Mouse (Mus musculus): Measurements from ENCODE around the gene Reg3d. TPM values are rescaled to one million over a fixed set of nuclear protein-coding genes. Genes with fewer than 3 reads are reported as not detected.

Reg3d gene
- not detected for polyA plus RNA-seq (2017; shearing (Covaris generic))

DNA sequence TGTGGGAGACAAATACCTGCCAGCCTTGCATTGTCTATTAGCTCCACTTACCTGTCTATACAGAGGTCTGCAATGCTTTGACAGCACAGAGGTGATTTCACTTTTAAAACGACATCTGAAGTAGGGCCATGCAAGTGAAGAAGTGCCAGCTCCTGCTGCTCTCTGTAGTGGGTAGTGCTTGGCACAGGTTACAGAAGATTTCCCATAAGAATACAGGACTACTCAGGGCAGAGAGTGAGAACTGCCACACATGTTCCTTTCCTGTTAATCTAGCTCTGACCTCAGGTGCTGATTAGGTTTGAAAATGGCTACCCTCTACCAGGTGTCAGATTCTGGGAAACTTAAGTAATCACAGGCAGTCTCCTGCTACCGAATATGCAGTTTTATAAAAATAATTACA, at the start of gene Reg3d:
TSS of gene Reg3d (minus strand) at position 101 of the 400 bp plus-strand sequence.

DNA sequence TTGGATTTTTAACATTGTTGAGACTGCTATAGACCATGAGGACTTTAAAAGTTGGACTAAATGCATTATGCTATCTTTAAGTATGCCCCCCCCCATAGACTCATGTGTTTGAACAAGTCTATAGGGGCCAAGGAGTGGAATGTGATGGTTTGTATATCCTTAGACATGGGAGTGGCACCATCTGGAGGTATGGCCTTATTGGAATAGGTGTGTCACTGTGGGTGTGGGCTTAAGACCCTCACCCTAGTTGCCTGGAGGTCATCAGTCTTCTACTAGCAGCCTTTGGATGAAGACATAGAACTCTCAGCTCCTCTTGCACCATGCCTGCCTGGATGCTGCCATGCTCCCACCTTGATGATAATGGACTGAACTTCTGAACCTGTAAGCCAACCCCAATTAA, 43.7 kb upstream of the Reg3d start, which contains the start of gene Reg1:
TSS of gene Reg1 (plus strand) at position 301 of the 400 bp plus-strand sequence.

DNA sequence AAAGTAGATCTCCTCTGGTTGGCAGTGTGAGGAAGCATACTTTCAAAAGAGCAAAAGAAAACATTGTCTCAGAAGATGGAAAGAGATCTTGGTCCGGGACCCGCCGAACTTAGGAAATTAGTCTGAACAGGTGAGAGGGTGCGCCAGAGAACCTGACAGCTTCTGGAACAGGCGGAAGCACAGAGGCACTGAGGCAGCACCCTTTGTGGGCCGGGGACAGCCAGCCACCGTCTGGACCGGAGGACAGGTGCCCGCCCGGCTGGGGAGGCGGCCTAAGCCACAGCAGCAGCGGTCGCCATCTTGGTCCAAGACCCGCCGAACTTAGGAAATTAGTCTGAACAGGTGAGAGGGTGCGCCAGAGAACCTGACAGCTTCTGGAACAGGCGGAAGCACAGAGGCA, 16.7 kb upstream of the Reg3d start, which contains the start of gene Reg2:
TSS of gene Reg2 (plus strand) at position 301 of the 400 bp plus-strand sequence.

GRCm38 (mm10) chr6:78380409-78380808, 1.7 kb upstream of the Reg3d start, which contains the start of gene Reg3a:
Reg3a (plus strand) TSS chr6:78380709.

GRCm38 (mm10) chr6:78370357-78370756, 8.3 kb downstream of the Reg3d start, which contains the start of gene Reg3b:
Reg3b (plus strand) TSS chr6:78370657.

Other genes with a start within 250 kb of the Reg3d start
- not detected for gene Reg3b, start 8.2 kb downstream of the Reg3d start, polyA plus RNA-seq (2017; shearing (Covaris generic))
- not detected for gene Reg3a, start 1.8 kb upstream of the Reg3d start, polyA plus RNA-seq (2017; shearing (Covaris generic))
- not detected for gene Reg2, start 16.8 kb upstream of the Reg3d start, polyA plus RNA-seq (2017; shearing (Covaris generic))
- gene Reg1, start 43.8 kb upstream of the Reg3d start, polyA plus RNA-seq (2017; shearing (Covaris generic)), result not detected
- not detected for gene Reg3g, start 90.0 kb upstream of the Reg3d start, polyA plus RNA-seq (2017; shearing (Covaris generic))